Mouse (Mus musculus): Measurements from ENCODE around the gene Medag. TPM values are rescaled to one million over a fixed set of nuclear protein-coding genes. Genes with fewer than 3 reads are reported as not detected.

Gene Medag
- polyA plus RNA-seq, 1 experiment from 2014 or later: 0.13 TPM

DNA sequence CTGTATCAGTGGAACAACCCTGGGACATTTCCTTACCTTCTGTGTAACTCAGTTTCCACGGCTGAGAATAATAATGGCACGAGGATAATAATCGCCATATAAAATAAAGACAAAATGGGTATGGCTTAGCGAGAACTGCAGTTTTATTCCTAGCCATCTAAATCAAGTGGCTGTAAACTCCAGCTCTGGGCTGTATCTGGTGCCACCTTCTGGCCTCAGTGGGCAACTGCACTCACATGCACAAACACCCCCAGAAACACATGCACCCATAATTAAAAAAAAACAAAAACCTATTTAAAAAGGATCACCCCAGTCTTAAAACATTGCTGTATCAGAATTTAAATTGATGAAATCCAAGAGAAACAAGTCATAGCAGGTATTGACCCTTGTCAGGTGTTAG lies 5.8 kb downstream of the Medag start:
- in situ Hi-C loops (cut with MboI; ENCODE audit: low pct_unique_long_range_greater_than_20kb): loop anchor here (5.0 kb wide), 2 partner anchors 35 to 80 kb away; no protein-coding TSS in a partner anchor
- DNase-seq (ENCODE audit: low read depth, low spot score): no peak
- TF ChIP-seq CTCF (IDR thresholded peaks at IDR 0.05): peak; percentile 88
- CTCF ChIA-PET: interaction anchor here (0.7 to 4.7 kb wide), 10 partner anchors 11 to 378 kb away, joined by 3 to 23 read pairs (median 6); no protein-coding TSS in a partner anchor
- ATAC-seq: no peak
- POLR2A ChIA-PET: interaction anchor here (1.3 to 1.8 kb wide), 2 partner anchors 11 to 13 kb away, joined by 3 to 4 read pairs; no protein-coding TSS in a partner anchor
- H3K27me3 ChIP-seq: no peaks in the 10 kb centered on the region

DNA sequence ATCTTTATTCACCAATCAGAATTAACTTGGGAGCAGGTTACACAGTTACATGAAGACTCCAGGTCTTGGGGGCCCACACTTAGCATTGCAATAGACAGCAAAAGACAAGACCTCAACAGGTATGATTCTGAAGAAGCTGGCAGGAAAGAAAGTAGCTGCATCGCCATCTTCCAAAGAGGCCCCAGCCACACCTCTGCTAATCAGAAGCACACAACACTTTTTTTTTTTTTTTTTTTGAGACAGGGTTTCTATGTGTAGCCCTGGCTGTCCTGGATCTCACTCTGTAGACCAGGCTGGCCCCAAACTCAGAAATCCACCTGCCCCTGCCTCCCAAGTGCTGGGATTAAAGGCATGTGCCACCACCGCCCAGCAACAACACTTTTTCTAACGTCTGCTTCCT lies 15.0 kb downstream of the Medag start:
- TF ChIP-seq CTCF (IDR thresholded peaks at IDR 0.05): no peak
- POLR2A ChIA-PET: no interaction called here
- in situ Hi-C loops (cut with MboI; ENCODE audit: low pct_unique_long_range_greater_than_20kb): no loop called here

GRCm38 (mm10) chr5:149427277-149428060 lies 15.9 kb downstream of the Medag start:
- CTCF ChIA-PET: interaction anchor here (0.7 to 2.5 kb wide), 4 partner anchors 9 to 52 kb away, joined by 3 to 14 read pairs (median 4); no protein-coding TSS in a partner anchor
- POLR2A ChIA-PET: interaction anchor here (1.1 to 1.6 kb wide), 2 partner anchors 9 to 14 kb away, joined by 3 to 4 read pairs; no protein-coding TSS in a partner anchor
- ATAC-seq: no peak

More for the DNA sequence above, 15.0 kb downstream of the Medag start:
- CTCF ChIA-PET: interaction anchor here (1.2 kb wide), 1 partner anchor 51 kb away, joined by 5 read pairs; no protein-coding TSS in a partner anchor
- no peaks in the 10 kb centered on the region for H3K27me3 ChIP-seq
- DNase-seq (ENCODE audit: low read depth, low spot score) (no peak), ATAC-seq (no peak)

DNA sequence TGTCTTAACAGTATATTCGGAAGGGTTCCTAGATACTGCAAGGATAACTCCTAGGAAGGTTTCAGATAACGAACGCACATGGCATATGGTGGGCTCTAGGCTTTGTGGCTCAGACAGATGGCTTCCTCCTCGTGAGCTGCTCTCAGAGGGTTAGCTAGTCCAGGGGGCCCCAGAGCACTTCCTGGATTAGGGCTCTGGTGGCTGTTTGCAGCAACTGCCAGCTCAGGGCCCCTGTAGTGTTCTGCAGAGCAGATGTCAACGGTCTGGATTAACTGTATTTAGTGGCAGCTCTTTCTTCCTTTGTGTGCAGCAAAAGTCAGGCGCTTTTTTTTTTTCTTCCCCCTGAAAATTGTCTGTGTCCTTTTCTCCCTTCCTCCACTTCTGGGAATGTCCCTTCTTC lies 16.8 kb downstream of the Medag start:
- TF ChIP-seq CTCF (IDR thresholded peaks at IDR 0.05): no peak
- CTCF ChIA-PET: interaction anchor here (0.7 to 2.5 kb wide), 4 partner anchors 10 to 373 kb away, joined by 3 to 14 read pairs (median 3); no protein-coding TSS in a partner anchor
- POLR2A ChIA-PET: interaction anchor here (1.1 to 1.6 kb wide), 2 partner anchors 10 to 15 kb away, joined by 3 to 4 read pairs; no protein-coding TSS in a partner anchor
- in situ Hi-C loops (cut with MboI; ENCODE audit: low pct_unique_long_range_greater_than_20kb): no loop called here
- ATAC-seq: no peak
- no peaks in the 10 kb centered on the region for H3K27me3 ChIP-seq
- DNase-seq (ENCODE audit: low read depth, low spot score): no peak

More at GRCm38 (mm10) chr5:149427277-149428060, 15.9 kb downstream of the Medag start:
- no peak for DNase-seq (ENCODE audit: low read depth, low spot score)
- in situ Hi-C loops (cut with MboI; ENCODE audit: low pct_unique_long_range_greater_than_20kb): no loop called here
- no peak for TF ChIP-seq CTCF (IDR thresholded peaks at IDR 0.05)
- no peaks in the 10 kb centered on the region for H3K27me3 ChIP-seq

DNA sequence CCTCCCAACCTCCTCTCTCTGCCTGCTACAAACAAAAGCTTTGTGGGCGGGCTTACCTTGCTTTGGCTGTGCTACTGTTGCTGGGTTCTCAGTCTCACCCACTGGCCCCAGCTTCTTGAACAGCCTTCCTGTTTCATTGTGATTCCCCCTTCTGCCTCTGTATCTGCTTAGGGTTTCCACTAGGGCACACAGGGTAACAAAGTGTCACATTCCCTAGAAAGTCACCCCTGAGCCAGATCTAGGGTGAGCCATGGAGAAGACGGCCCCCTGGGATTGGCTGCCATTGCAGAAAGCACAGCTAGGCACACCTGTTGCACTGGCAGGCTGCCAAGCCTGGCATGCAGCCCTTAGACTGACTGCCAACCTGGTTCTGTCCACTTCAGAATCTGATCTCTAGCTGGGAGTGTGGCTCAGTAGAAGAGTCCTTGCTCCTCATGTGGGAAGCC lies 17.3 kb downstream of the Medag start:
- TF ChIP-seq CTCF (IDR thresholded peaks at IDR 0.05): no peak
- in situ Hi-C loops (cut with MboI; ENCODE audit: low pct_unique_long_range_greater_than_20kb): no loop called here
- ChIA-PET POLR2A (interaction anchor here (1.6 kb wide), 1 partner anchor 11 kb away, joined by 4 read pairs; no protein-coding TSS in a partner anchor), CTCF (interaction anchor here (0.7 to 2.5 kb wide), 4 partner anchors 10 to 373 kb away, joined by 3 to 14 read pairs (median 3); no protein-coding TSS in a partner anchor)
- no peaks in the 10 kb centered on the region for H3K27me3 ChIP-seq
- no peak for DNase-seq (ENCODE audit: low read depth, low spot score)
- ATAC-seq: no peak

DNA sequence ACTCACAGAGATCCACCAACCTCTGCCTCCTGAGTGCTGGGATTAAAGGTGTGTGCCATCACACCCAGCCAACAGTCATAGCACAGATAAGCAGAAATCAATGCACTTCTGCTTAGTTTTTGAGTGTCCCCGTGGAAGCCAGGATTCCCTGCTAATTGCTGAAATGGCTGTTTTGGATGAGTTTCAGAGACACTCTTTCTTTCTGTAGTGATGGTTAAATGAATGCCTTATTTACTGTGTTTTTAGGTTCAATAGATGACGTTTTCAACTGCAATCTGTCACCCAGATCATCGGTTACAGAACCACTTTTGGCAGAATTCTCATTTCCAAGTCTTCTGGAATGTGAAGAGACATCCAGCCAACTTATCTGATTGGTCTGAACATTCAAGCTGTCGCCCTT lies 18.0 kb downstream of the Medag start:
- DNase-seq (ENCODE audit: low read depth, low spot score) (no peak), ATAC-seq (no peak)
- ChIA-PET POLR2A (no interaction called here), CTCF (interaction anchor here (2.5 kb wide), 1 partner anchor 11 kb away, joined by 14 read pairs; no protein-coding TSS in a partner anchor)
- no peak for TF ChIP-seq CTCF (IDR thresholded peaks at IDR 0.05)
- no peaks in the 10 kb centered on the region for H3K27me3 ChIP-seq
- in situ Hi-C loops (cut with MboI; ENCODE audit: low pct_unique_long_range_greater_than_20kb): no loop called here

DNA sequence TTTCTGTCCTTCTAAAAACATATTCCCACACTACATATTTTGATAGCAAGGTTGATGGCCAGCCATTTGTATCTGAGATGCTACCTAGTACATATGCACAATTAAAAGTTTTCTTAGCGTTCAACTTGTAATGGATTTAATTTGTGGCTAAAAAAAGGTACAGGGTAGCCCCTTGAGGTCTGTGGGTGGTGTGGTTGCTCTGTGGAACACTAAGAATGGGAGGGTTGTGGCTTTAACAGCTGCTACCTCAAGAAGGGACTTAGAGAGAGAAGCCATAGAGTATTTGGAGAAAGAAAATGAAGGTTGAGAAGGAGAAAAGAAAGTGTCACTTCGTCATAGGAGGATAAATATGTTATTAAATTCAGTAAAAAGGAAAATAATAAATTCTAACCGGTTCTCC lies 19.4 kb downstream of the Medag start:
- no peaks in the 10 kb centered on the region for H3K27me3 ChIP-seq
- DNase-seq (ENCODE audit: low read depth, low spot score): no peak
- TF ChIP-seq CTCF (IDR thresholded peaks at IDR 0.05): no peak
- ChIA-PET CTCF (no interaction called here), POLR2A (no interaction called here)
- no peak for ATAC-seq
- in situ Hi-C loops (cut with MboI; ENCODE audit: low pct_unique_long_range_greater_than_20kb): no loop called here

DNA sequence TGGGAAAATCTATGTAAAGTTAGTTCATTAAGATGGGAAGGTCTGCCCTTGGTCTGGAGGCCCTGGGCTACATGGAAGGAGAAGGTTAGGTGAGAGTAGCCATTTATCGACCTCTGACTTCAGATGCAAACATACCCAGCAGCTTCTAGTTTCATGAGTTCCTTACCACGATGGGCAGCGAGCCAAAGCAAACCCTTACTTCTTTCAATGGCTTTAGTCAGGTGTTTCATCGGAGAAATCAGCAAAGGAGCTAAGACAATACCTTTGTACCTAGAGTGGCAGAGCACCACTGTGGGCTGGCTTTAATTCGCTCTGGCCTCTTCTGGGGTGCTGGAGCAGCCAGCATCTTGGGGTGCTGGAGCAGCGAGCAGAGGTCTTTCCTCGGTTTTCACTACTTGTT lies 22.1 kb downstream of the Medag start:
- POLR2A ChIA-PET: no interaction called here
- ATAC-seq (no peak), DNase-seq (ENCODE audit: low read depth, low spot score) (no peak)
- in situ Hi-C loops (cut with MboI; ENCODE audit: low pct_unique_long_range_greater_than_20kb): no loop called here
- TF ChIP-seq CTCF (IDR thresholded peaks at IDR 0.05): no peak
- CTCF ChIA-PET: no interaction called here
- H3K27me3 ChIP-seq: no peaks in the 10 kb centered on the region

GRCm38 (mm10) chr5:149434141-149434690 lies 22.7 kb downstream of the Medag start:
- no peak for DNase-seq (ENCODE audit: low read depth, low spot score)
- no peaks in the 10 kb centered on the region for H3K27me3 ChIP-seq
- no peak for ATAC-seq
- in situ Hi-C loops (cut with MboI; ENCODE audit: low pct_unique_long_range_greater_than_20kb): no loop called here
- TF ChIP-seq CTCF (IDR thresholded peaks at IDR 0.05): no peak
- ChIA-PET POLR2A (no interaction called here), CTCF (no interaction called here)

DNA sequence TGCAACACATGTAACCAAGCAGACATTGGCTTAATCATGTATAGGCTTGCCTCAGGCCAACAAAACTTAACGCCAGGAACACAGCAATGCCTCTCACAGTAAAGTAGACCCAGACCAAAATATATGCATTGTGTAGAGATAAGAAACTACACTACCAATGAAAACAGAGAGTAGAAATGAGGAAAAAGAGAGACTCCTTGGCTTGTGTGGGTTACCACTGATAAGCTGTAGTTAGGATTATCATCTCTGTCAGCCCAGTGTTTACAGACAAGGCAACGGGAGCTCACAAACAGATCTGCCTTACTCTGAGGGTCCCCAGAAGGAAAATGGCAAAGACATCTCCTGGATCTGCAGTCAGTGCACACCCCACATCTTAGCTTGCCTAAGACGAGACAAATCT lies 25.0 kb downstream of the Medag start:
- no peak for DNase-seq (ENCODE audit: low read depth, low spot score)
- in situ Hi-C loops (cut with MboI; ENCODE audit: low pct_unique_long_range_greater_than_20kb): no loop called here
- no peak for TF ChIP-seq CTCF (IDR thresholded peaks at IDR 0.05)
- no peaks in the 10 kb centered on the region for H3K27me3 ChIP-seq
- ChIA-PET POLR2A (no interaction called here), CTCF (interaction anchor here (0.9 to 1.6 kb wide), 3 partner anchors 17 to 36 kb away, joined by 3 to 5 read pairs (median 3); no protein-coding TSS in a partner anchor)
- ATAC-seq: no peak
